Comparison of ENCODE assay signal across 8 mouse cellular contexts in genomic region chr19:45234771-45235231, GRCm38 (mm10). TPM values are rescaled to one million over a fixed set of nuclear protein-coding genes. Genes with fewer than 3 reads are reported as not detected.
DNase-seq lines count a peak whose midpoint lies in the region; ATAC-seq and TF ChIP-seq lines count a peak whose summit lies in the region.

No protein-coding gene starts in this region.

- peak overlapping the region; percentile 64 for H3K4me2 ChIP-seq in hindbrain, embryonic 13.5 days
- H3K4me2 ChIP-seq in midbrain, embryonic 16.5 days (ENCODE audit: low read length): no peak overlapping the region

- no peaks in the 10 kb centered on the region for H3K9me3 ChIP-seq in heart, embryonic 10.5 days
- no peaks in the 10 kb centered on the region for H3K9me3 ChIP-seq in hindbrain, embryonic 13.5 days
- no peaks in the 10 kb centered on the region for H3K9me3 ChIP-seq in midbrain, embryonic 16.5 days (replicated peaks; ENCODE audit: control insufficient read depth, low read length, poor library complexity, severe bottlenecking)

- peaks cover 54% of the 10 kb centered on the region for H3K4me1 ChIP-seq in heart, embryonic 10.5 days
- H3K4me1 ChIP-seq in hindbrain, embryonic 13.5 days (replicated peaks): peaks cover 46% of the 10 kb centered on the region
- peaks cover 10% of the 10 kb centered on the region for H3K4me1 ChIP-seq in midbrain, embryonic 16.5 days (ENCODE audit: control insufficient read depth, insufficient read depth, low read length)

- in situ Hi-C loops in Patski (cut with MboI; ENCODE audit: low pct_unique_long_range_greater_than_20kb): no loop called here

- CTCF ChIA-PET in Patski (lab: Charles Lee): no interaction called here

- TF ChIP-seq CTCF in Patski (IDR thresholded peaks at IDR 0.05): no peak

- ATAC-seq in Patski: peak; percentile 6
- ATAC-seq in hindbrain, embryonic 13.5 days (ENCODE audit: low FRiP score): no peak
- ATAC-seq in midbrain, embryonic 16.5 days: no peak
- no peak for ATAC-seq in inflammation-experienced regulatory T-cells, adult 6 months
- no peak for ATAC-seq in frontal cortex, adult (ENCODE audit: low TSS enrichment)

- no peaks in the 10 kb centered on the region for H3K36me3 ChIP-seq in heart, embryonic 10.5 days
- H3K36me3 ChIP-seq in hindbrain, embryonic 13.5 days: no peaks in the 10 kb centered on the region
- no peaks in the 10 kb centered on the region for H3K36me3 ChIP-seq in midbrain, embryonic 16.5 days (ENCODE audit: control insufficient read depth, insufficient read depth, low read length)

- H3K27me3 ChIP-seq in heart, embryonic 10.5 days (ENCODE audit: insufficient read depth, poor library complexity, severe bottlenecking): peaks cover 99% of the 10 kb centered on the region
- H3K27me3 ChIP-seq in Patski: peaks cover 93% of the 10 kb centered on the region
- peaks cover 86% of the 10 kb centered on the region for H3K27me3 ChIP-seq in hindbrain, embryonic 13.5 days
- peaks cover 53% of the 10 kb centered on the region for H3K27me3 ChIP-seq in midbrain, embryonic 16.5 days (ENCODE audit: control insufficient read depth, insufficient read depth, low read depth, low read length)

- POLR2A ChIA-PET in Patski (lab: Charles Lee): no interaction called here

- peak overlapping the region; percentile 87 for H3K9ac ChIP-seq in hindbrain, embryonic 13.5 days
- no peak overlapping the region for H3K9ac ChIP-seq in midbrain, embryonic 16.5 days (ENCODE audit: low read depth, low read length)

- no peak for DNase-seq in heart, embryonic 10.5 days (ENCODE audit: low spot score)
- DNase-seq in heart, postnatal 4 days: no peak
- DNase-seq in Patski (ENCODE audit: low read depth, low spot score): no peak
- DNase-seq in layer of hippocampus, adult 11-12 months (ENCODE audit: low spot score): no peak

- peak overlapping the region; percentile 58 for H3K4me3 ChIP-seq in heart, embryonic 10.5 days
- peak overlapping the region; percentile 57 for H3K4me3 ChIP-seq in hindbrain, embryonic 13.5 days
- peak overlapping the region; percentile 9 for H3K4me3 ChIP-seq in midbrain, embryonic 16.5 days (ENCODE audit: low read depth, low read length)

- under 1% methylated on average over 42 of the region's 42 CpGs for WGBS in heart, embryonic 10.5 days
- 1% methylated on average over 42 of the region's 42 CpGs for WGBS in hindbrain, embryonic 13.5 days
- under 1% methylated on average over 34 of the region's 42 CpGs for WGBS in midbrain, embryonic 16.5 days

- 0 out of 2 replicates have a peak overlapping the region, but pooled peaks have one; percentile 53 for H3K27ac ChIP-seq in heart, embryonic 10.5 days
- H3K27ac ChIP-seq in hindbrain, embryonic 13.5 days: peak overlapping the region; percentile 97
- H3K27ac ChIP-seq in midbrain, embryonic 16.5 days (ENCODE audit: low read length): no peak overlapping the region

RNA-seq across cellular contexts. Expression of gene Lbx1, which starts 0.8 kb away (rescaled TPM):
- polyA plus RNA-seq in heart, embryonic 10.5 days (2016; fragmentation: Nextera tagmentation; extraction: Ambion mirVana): 0.20 and 1.0 TPM in 2 replicates
- not detected for total RNA-seq in heart, postnatal 4 days (2021)
- not detected for polyA plus RNA-seq in Patski (2021)
- polyA plus RNA-seq in hindbrain, embryonic 13.5 days (2015; fragmentation: Nextera tagmentation; extraction: Ambion mirVana): 9.5 and 11.8 TPM in 2 replicates
- 0.07 and 0.08 TPM in 2 replicates for polyA plus RNA-seq in midbrain, embryonic 16.5 days (2015; fragmentation: Nextera tagmentation; extraction: Ambion mirVana)
- polyA plus RNA-seq in inflammation-experienced regulatory T-cells, adult 6 months (2017; shearing (Covaris generic)): not detected
